Mouse (Mus musculus) embryonic facial prominence, embryonic 13.5 days (tissue): ENCODE measurements around the gene Trmt11. TPM values are rescaled to one million over a fixed set of nuclear protein-coding genes. Genes with fewer than 3 reads are reported as not detected.
A peak's percentile ranks its signal among the peaks of the same experiment; 100 is the strongest.
"Not testable (repeated sequence)": the region's sequence is repeated elsewhere in the genome, so short reads cannot be mapped to it uniquely, and the experiment has no call there.

Source experiments
- ATAC-seq: fragments of 200-750 bp; cut with Nextera tagmentation; 2 replicates; pipeline ENCODE4 v1.8.0; 2017; ENCODE audit warnings: low read depth; ENCODE audit not compliant: insufficient number of reproducible peaks, insufficient read depth, low FRiP score, low TSS enrichment
- H3K27ac ChIP-seq: fragments of 300-500 bp; sonication (generic); 2 replicates; pipeline ENCODE4 v1.5.1; 2015; ENCODE audit warnings: moderate library complexity, mild to moderate bottlenecking, inconsistent platforms
- H3K27me3 ChIP-seq: fragments of 300-500 bp; sonication (generic); 2 replicates; pipeline ENCODE4 v1.6.1; 2015; ENCODE audit warnings: mild to moderate bottlenecking, inconsistent platforms
- H3K36me3 ChIP-seq: fragments of 300-500 bp; sonication (generic); 2 replicates; pipeline ENCODE4 v1.6.1; 2015; ENCODE audit warnings: mild to moderate bottlenecking, inconsistent platforms
- H3K4me1 ChIP-seq: fragments of 300-500 bp; sonication (generic); 2 replicates; pipeline ENCODE4 v1.6.1; 2015; ENCODE audit warnings: inconsistent platforms
- H3K4me2 ChIP-seq: fragments of 300-500 bp; sonication (generic); 2 replicates; pipeline ENCODE4 v1.6.1; 2015; ENCODE audit warnings: moderate library complexity, mild to moderate bottlenecking, inconsistent platforms
- H3K4me3 ChIP-seq: fragments of 300-500 bp; sonication (generic); 2 replicates; pipeline ENCODE4 v1.5.1; 2015; ENCODE audit warnings: mild to moderate bottlenecking, inconsistent platforms
- H3K9ac ChIP-seq: fragments of 300-500 bp; sonication (generic); 2 replicates; pipeline ENCODE4 v1.6.1; 2015; ENCODE audit warnings: mild to moderate bottlenecking, inconsistent platforms
- H3K9me3 ChIP-seq: fragments of 300-500 bp; sonication (generic); 2 replicates; pipeline ENCODE4 v1.6.1; 2016; ENCODE audit warnings: inconsistent platforms
- WGBS: fragments of 180-500 bp; shearing (Covaris S2); methylation state at CpG from one replicate; pipeline ENCODE4 v1.1.7; 2015; ENCODE audit warnings: mixed read lengths; 5-methylcytosine and 5-hydroxymethylcytosine counted together
- polyA plus RNA-seq: library from polyadenylated mRNA; unstranded; fragments of >200 nt; fragmentation: Nextera tagmentation; extraction: Ambion mirVana; gene quantifications from 2 replicates; pipeline ENCODE4 v1.2.1, GENCODE M21; 2015

The Trmt11 gene
- 32.1 and 34.7 TPM in 2 replicates for polyA plus RNA-seq

GRCm38 (mm10) chr10:30600542-30600966 is at the start of gene Trmt11:
Gene Trmt11, minus strand, starts transcription at chr10:30600749.
- WGBS: under 1% methylated on average over 25 of the region's 28 CpGs
- H3K9ac ChIP-seq: peak within 1 kb of the TSS; percentile 89

GRCm38 (mm10) chr10:30647681-30648080 is 47.1 kb upstream of the Trmt11 start:
- Histone ChIP-seq H3K4me1 (no peaks in the 10 kb centered on the region), H3K9me3 (no peaks in the 10 kb centered on the region), H3K27ac (no peak overlapping the region), H3K4me2 (no peak overlapping the region), H3K4me3 (no peak overlapping the region), H3K9ac (no peak overlapping the region), H3K27me3 (no peaks in the 10 kb centered on the region), H3K36me3 (peaks cover 20% of the 10 kb centered on the region)
- WGBS: 56% methylated on average over 2 of the region's 2 CpGs
- ATAC-seq: no peak

More at GRCm38 (mm10) chr10:30600542-30600966, at the start of gene Trmt11:
- H3K36me3 ChIP-seq: peaks cover 14% of the 10 kb centered on the region
- H3K27ac ChIP-seq: peak within 1 kb of the TSS; percentile 86
- peaks cover 14% of the 10 kb centered on the region for H3K4me1 ChIP-seq
- peak within 1 kb of the TSS; percentile 65 for H3K4me2 ChIP-seq
- H3K9me3 ChIP-seq: no peaks in the 10 kb centered on the region
- peak within 1 kb of the TSS; percentile 84 for H3K4me3 ChIP-seq
- ATAC-seq: peak; percentile 92
- H3K27me3 ChIP-seq: no peaks in the 10 kb centered on the region

DNA sequence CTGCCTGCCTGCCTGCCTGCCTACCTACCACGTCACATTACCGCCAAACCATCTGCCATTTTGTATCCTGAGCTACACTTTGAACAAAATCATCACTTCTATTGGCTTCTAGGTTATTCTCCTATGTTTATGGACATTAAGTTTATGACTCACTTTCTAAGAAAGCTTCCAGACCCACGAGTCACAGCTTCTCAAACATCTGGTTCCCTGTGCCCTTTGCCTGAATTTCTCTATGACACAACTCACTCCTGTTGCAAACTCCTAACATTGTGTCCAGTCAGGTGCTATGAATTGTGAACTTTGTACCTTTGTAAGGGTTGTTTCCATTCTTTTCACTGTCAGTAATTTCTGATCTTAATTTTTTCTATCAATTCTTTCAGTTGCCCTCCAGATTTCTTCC is 37.7 kb upstream of the Trmt11 start:
- H3K4me1 ChIP-seq: no peaks in the 10 kb centered on the region
- H3K4me3 ChIP-seq: no peak overlapping the region
- H3K27me3 ChIP-seq: no peaks in the 10 kb centered on the region
- no peak overlapping the region for H3K27ac ChIP-seq
- no peak overlapping the region for H3K4me2 ChIP-seq
- no peaks in the 10 kb centered on the region for H3K9me3 ChIP-seq
- no peaks in the 10 kb centered on the region for H3K36me3 ChIP-seq
- ATAC-seq: no peak
- no peak overlapping the region for H3K9ac ChIP-seq
- 83% methylated on average over 3 of the region's 3 CpGs for WGBS

DNA sequence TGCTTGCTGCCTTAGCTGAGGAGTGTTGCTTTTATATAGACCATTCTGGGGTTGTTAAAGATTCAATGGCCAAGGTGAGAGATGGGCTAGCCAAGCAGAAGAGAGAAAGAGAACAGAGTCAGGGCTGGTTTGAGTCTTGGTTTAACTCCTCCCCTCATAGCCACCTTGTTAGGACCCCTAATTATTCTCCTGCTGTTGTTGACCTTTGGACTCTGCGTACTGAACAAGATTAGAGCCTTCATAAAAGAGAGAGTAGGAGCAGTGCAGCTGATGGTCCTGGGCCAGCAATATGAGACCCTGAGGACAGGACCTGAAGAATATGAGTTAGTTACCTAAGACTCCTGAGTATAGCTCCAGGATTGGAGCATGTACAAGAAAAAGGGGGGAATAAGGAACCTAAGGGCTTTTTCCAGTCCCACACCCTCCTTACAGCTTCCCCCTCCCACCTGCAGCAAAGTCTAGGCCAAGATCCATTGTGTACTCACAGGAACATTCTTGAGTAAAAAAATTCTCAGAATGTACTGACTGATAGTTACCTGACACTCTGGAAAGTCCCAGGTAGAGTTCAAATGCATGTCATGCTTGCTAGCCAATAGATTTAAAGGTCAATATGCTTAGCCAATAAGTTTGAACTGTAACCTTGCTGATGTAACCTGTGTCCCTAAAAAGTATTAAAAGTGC is 36.1 kb upstream of the Trmt11 start:
- not testable (repeated sequence) for H3K9me3 ChIP-seq, H3K9ac ChIP-seq, H3K27ac ChIP-seq, H3K27me3 ChIP-seq, H3K4me3 ChIP-seq, ATAC-seq, H3K4me1 ChIP-seq, H3K4me2 ChIP-seq, H3K36me3 ChIP-seq
- WGBS: 71% methylated on average over 1 of the region's 1 CpGs

- WGBS: 96% methylated on average over 1 of the region's 1 CpGs
- no peak for ATAC-seq
- no peak overlapping the region for H3K4me3 ChIP-seq
These were observed 32.2 kb upstream of the Trmt11 start for GRCm38 (mm10) chr10:30632718-30633117.

GRCm38 (mm10) chr10:30629977-30630376 is 29.4 kb upstream of the Trmt11 start:
- no peaks in the 10 kb centered on the region for H3K9me3 ChIP-seq
- no peak for ATAC-seq
- H3K4me3 ChIP-seq: no peak overlapping the region
- H3K27ac ChIP-seq: no peak overlapping the region
- H3K9ac ChIP-seq: no peak overlapping the region
- no peak overlapping the region for H3K4me2 ChIP-seq
- H3K36me3 ChIP-seq: no peaks in the 10 kb centered on the region
- no peaks in the 10 kb centered on the region for H3K4me1 ChIP-seq
- H3K27me3 ChIP-seq: no peaks in the 10 kb centered on the region

More at GRCm38 (mm10) chr10:30632718-30633117, 32.2 kb upstream of the Trmt11 start:
- no peak overlapping the region for H3K4me2 ChIP-seq
- no peak overlapping the region for H3K27ac ChIP-seq
- H3K9ac ChIP-seq: no peak overlapping the region
- no peaks in the 10 kb centered on the region for H3K4me1 ChIP-seq
- no peaks in the 10 kb centered on the region for H3K36me3 ChIP-seq
- no peaks in the 10 kb centered on the region for H3K9me3 ChIP-seq
- no peaks in the 10 kb centered on the region for H3K27me3 ChIP-seq

GRCm38 (mm10) chr10:30629513-30629912 is 29.0 kb upstream of the Trmt11 start, which contains the start of gene Hint3:
Gene Hint3, minus strand, starts transcription at chr10:30629632.
- Histone ChIP-seq H3K27ac (no peak within 1 kb of the TSS), H3K4me1 (no peaks in the 10 kb centered on the region), H3K4me3 (no peak within 1 kb of the TSS), H3K9me3 (no peaks in the 10 kb centered on the region), H3K4me2 (no peak within 1 kb of the TSS), H3K27me3 (no peaks in the 10 kb centered on the region), H3K9ac (no peak within 1 kb of the TSS), H3K36me3 (no peaks in the 10 kb centered on the region)
- ATAC-seq: no peak
- 82% methylated on average over 3 of the region's 3 CpGs for WGBS

DNA sequence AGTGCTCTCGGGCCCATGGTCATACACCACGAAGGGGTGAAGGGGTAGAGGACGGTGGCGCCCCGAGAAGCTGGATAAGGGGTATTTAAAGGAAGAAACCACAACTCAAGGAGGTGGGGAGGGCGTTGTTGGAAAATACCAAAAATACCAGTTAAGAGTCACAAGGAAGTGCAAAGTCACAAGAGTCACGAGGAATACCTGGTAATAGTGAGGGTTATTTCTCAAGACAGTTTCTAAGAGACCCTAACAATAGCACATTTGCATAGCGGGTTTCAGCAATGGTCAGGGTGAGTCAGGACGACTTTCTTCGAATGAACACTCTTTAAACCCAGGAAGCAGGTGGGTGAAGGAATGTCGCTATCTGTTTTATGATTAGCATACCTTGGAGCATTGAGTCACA is 27.9 kb upstream of the Trmt11 start:
- H3K4me3 ChIP-seq, H3K4me1 ChIP-seq, H3K27ac ChIP-seq, H3K27me3 ChIP-seq, ATAC-seq, H3K4me2 ChIP-seq, H3K9ac ChIP-seq, H3K9me3 ChIP-seq, H3K36me3 ChIP-seq: not testable (repeated sequence)
- 92% methylated on average over 11 of the region's 11 CpGs for WGBS

DNA sequence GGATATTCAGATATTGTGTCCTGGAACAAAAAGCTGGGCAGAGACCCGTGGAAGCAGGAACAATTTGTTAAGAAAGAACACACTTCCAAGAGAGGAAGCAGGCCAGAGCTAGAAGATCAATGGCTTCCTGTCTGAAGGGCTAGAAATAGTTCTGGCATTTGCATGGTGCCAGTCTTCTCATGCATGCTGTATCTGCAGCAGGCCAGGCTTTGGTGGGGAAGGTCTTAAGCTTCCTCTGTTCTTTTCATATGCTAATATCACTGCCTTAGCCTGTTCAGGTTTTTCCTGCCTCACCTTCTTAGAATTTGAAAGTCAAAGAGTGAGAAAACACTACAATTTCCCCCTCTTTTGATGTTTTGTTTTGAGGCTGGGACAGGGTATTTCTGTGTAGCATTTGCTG is 27.0 kb upstream of the Trmt11 start:
- no peaks in the 10 kb centered on the region for H3K36me3 ChIP-seq
- WGBS: 45% methylated on average over 1 of the region's 1 CpGs
- H3K4me1 ChIP-seq: no peaks in the 10 kb centered on the region
- no peak overlapping the region for H3K4me2 ChIP-seq
- no peak overlapping the region for H3K4me3 ChIP-seq
- no peak overlapping the region for H3K27ac ChIP-seq
- no peak for ATAC-seq
- no peaks in the 10 kb centered on the region for H3K27me3 ChIP-seq
- no peak overlapping the region for H3K9ac ChIP-seq
- no peaks in the 10 kb centered on the region for H3K9me3 ChIP-seq

GRCm38 (mm10) chr10:30624161-30625019 is 23.8 kb upstream of the Trmt11 start:
- no peaks in the 10 kb centered on the region for H3K27me3 ChIP-seq
- H3K4me1 ChIP-seq: no peaks in the 10 kb centered on the region
- H3K9ac ChIP-seq: no peak overlapping the region
- H3K9me3 ChIP-seq: no peaks in the 10 kb centered on the region
- no peak overlapping the region for H3K4me3 ChIP-seq
- WGBS: 56% methylated on average over 5 of the region's 5 CpGs
- H3K36me3 ChIP-seq: no peaks in the 10 kb centered on the region
- no peak overlapping the region for H3K4me2 ChIP-seq
- ATAC-seq: no peak
- H3K27ac ChIP-seq: no peak overlapping the region

DNA sequence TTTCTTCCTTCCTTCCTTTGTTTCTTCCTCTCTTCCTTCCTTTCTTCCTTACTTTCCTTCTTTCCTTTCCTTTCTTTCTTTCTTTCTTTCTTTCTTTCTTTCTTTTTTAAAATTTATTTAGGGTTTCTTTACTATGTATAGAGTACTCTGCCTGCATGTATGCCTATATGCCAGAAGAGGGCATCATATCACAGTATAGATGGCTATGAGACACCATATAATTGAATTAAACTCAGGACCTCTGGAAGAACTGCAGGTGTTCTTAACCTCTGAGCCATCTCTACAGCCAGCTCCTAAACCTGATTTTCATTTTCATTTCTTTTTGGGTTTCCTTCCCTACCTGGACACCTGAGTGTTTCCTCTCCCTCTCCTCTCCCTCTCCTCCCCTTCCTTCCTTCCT is 22.4 kb upstream of the Trmt11 start:
- no peaks in the 10 kb centered on the region for H3K27me3 ChIP-seq

DNA sequence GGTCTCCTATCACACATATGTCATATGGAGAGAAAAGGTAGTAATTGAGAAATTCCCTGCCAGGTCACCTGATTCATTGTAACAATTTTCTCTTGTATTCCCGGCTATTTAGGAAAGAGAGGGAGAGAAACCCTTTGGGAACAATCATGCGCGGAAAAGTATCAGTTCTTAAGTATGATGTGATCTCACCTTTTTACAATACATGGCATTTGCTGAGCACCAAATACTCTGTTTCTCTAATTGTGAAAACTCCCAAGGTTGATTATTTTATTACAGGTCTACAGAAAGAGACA is 18.3 kb upstream of the Trmt11 start:
- WGBS: 42% methylated on average over 3 of the region's 3 CpGs
- H3K27me3 ChIP-seq: no peaks in the 10 kb centered on the region
- ATAC-seq: no peak
- peaks cover 3% of the 10 kb centered on the region for H3K4me1 ChIP-seq
- H3K9ac ChIP-seq: peak overlapping the region; percentile 80; the same call in 1 of the 2 replicates
- peak overlapping the region; percentile 72 for H3K4me2 ChIP-seq
- H3K27ac ChIP-seq: peak overlapping the region; percentile 95
- H3K9me3 ChIP-seq: no peaks in the 10 kb centered on the region
- H3K4me3 ChIP-seq: peak overlapping the region; percentile 62
- H3K36me3 ChIP-seq: no peaks in the 10 kb centered on the region

More for the DNA sequence above, 22.4 kb upstream of the Trmt11 start:
- H3K9me3 ChIP-seq: no peaks in the 10 kb centered on the region
- no peak overlapping the region for H3K27ac ChIP-seq
- no peak overlapping the region for H3K9ac ChIP-seq
- no peak overlapping the region for H3K4me2 ChIP-seq
- no peaks in the 10 kb centered on the region for H3K36me3 ChIP-seq
- no peaks in the 10 kb centered on the region for H3K4me1 ChIP-seq
- no peak overlapping the region for H3K4me3 ChIP-seq
- no peak for ATAC-seq
